Mouse (Mus musculus): ENCODE data around the gene Ap2b1. TPM values are rescaled to one million over a fixed set of nuclear protein-coding genes. Genes with fewer than 3 reads are reported as not detected.
"Not testable (repeated sequence)": the region's sequence is repeated elsewhere in the genome, so short reads cannot be mapped to it uniquely, and the experiment has no call there.

Ap2b1 gene
- 115 and 125 TPM in 2 replicates for polyA plus RNA-seq (2012; rRNA removed)

GRCm38 (mm10) chr11:83298225-83299195 lies at the start of gene Ap2b1:
Ap2b1 (plus strand) TSS chr11:83299024.
- peak; percentile 94 to 96 for DNase-seq (ENCODE audit: extremely low spot score in 1 of 2, low spot score in 1 of 2)

- not testable (repeated sequence) for DNase-seq (ENCODE audit: extremely low spot score in 1 of 2, low spot score in 1 of 2)
These were observed 41.6 kb upstream of the Ap2b1 start for GRCm38 (mm10) chr11:83257211-83257610.

GRCm38 (mm10) chr11:83262673-83263072 lies 36.2 kb upstream of the Ap2b1 start:
- no peak for DNase-seq (ENCODE audit: extremely low spot score in 1 of 2, low spot score in 1 of 2)

GRCm38 (mm10) chr11:83263146-83263545 lies 35.7 kb upstream of the Ap2b1 start:
- DNase-seq (ENCODE audit: extremely low spot score in 1 of 2, low spot score in 1 of 2), result no peak

GRCm38 (mm10) chr11:83270842-83271150 lies 28.0 kb upstream of the Ap2b1 start:
- DNase-seq (ENCODE audit: extremely low spot score in 1 of 2, low spot score in 1 of 2), result no peak

GRCm38 (mm10) chr11:83271151-83271950 lies 27.5 kb upstream of the Ap2b1 start:
- DNase-seq (ENCODE audit: extremely low spot score in 1 of 2, low spot score in 1 of 2), result peak; percentile 72 to 82

- no peak for DNase-seq (ENCODE audit: extremely low spot score in 1 of 2, low spot score in 1 of 2)
These were observed 26.6 kb upstream of the Ap2b1 start for GRCm38 (mm10) chr11:83271951-83272843.

GRCm38 (mm10) chr11:83276251-83276650 lies 22.6 kb upstream of the Ap2b1 start:
- no peak for DNase-seq (ENCODE audit: extremely low spot score in 1 of 2, low spot score in 1 of 2)

GRCm38 (mm10) chr11:83279024-83279423 lies 19.8 kb upstream of the Ap2b1 start:
- DNase-seq (ENCODE audit: extremely low spot score in 1 of 2, low spot score in 1 of 2), result no peak

GRCm38 (mm10) chr11:83279691-83280090 lies 19.1 kb upstream of the Ap2b1 start:
- DNase-seq (ENCODE audit: extremely low spot score in 1 of 2, low spot score in 1 of 2), result no peak

- no peak for DNase-seq (ENCODE audit: extremely low spot score in 1 of 2, low spot score in 1 of 2)
These were observed 16.7 kb upstream of the Ap2b1 start for GRCm38 (mm10) chr11:83282084-83282483.

GRCm38 (mm10) chr11:83285627-83286026 lies 13.2 kb upstream of the Ap2b1 start:
- DNase-seq (ENCODE audit: extremely low spot score in 1 of 2, low spot score in 1 of 2), result no peak

GRCm38 (mm10) chr11:83286566-83286965 lies 12.3 kb upstream of the Ap2b1 start, which contains the start of gene Slfn14:
Slfn14 (minus strand) TSS chr11:83286726.
- DNase-seq (ENCODE audit: extremely low spot score in 1 of 2, low spot score in 1 of 2), result no peak

GRCm38 (mm10) chr11:83289036-83289435 lies 9.8 kb upstream of the Ap2b1 start:
- DNase-seq (ENCODE audit: extremely low spot score in 1 of 2, low spot score in 1 of 2), result no peak

GRCm38 (mm10) chr11:83289633-83290032 lies 9.2 kb upstream of the Ap2b1 start:
- no peak for DNase-seq (ENCODE audit: extremely low spot score in 1 of 2, low spot score in 1 of 2)

GRCm38 (mm10) chr11:83291375-83292250 lies 7.2 kb upstream of the Ap2b1 start:
- peak; percentile 96 to 97 for DNase-seq (ENCODE audit: extremely low spot score in 1 of 2, low spot score in 1 of 2)

- DNase-seq (ENCODE audit: extremely low spot score in 1 of 2, low spot score in 1 of 2), result no peak
These were observed 6.6 kb upstream of the Ap2b1 start for GRCm38 (mm10) chr11:83292251-83292587.

- DNase-seq (ENCODE audit: extremely low spot score in 1 of 2, low spot score in 1 of 2), result no peak
These were observed 5.6 kb upstream of the Ap2b1 start for GRCm38 (mm10) chr11:83293182-83293581.

GRCm38 (mm10) chr11:83294133-83294532 lies 4.7 kb upstream of the Ap2b1 start:
- DNase-seq (ENCODE audit: extremely low spot score in 1 of 2, low spot score in 1 of 2), result no peak

- no peak for DNase-seq (ENCODE audit: extremely low spot score in 1 of 2, low spot score in 1 of 2)
These were observed 1.0 kb upstream of the Ap2b1 start for GRCm38 (mm10) chr11:83297816-83298215.
